Mouse (Mus musculus) kidney, embryonic 15.5 days (tissue): ENCODE data around the gene Eya4. TPM values are rescaled to one million over a fixed set of nuclear protein-coding genes. Genes with fewer than 3 reads are reported as not detected.

Source experiments
- ATAC-seq: fragments of 200-750 bp; cut with Nextera tagmentation; replicated peaks from 2 replicates; pipeline ENCODE4 v1.8.0; 2017; ENCODE audit warnings: moderate TSS enrichment; ENCODE audit not compliant: low FRiP score
- H3K27ac ChIP-seq: fragments of 300-500 bp; sonication (generic); 2 replicates; pipeline ENCODE4 v1.5.1; 2015; ENCODE audit warnings: mild to moderate bottlenecking, inconsistent platforms
- H3K27me3 ChIP-seq: fragments of 300-500 bp; sonication (generic); 2 replicates; pipeline ENCODE4 v1.6.1; 2015; ENCODE audit warnings: inconsistent platforms
- H3K36me3 ChIP-seq: fragments of 300-500 bp; sonication (generic); 2 replicates; pipeline ENCODE4 v1.6.1; 2015; ENCODE audit warnings: inconsistent platforms
- H3K4me1 ChIP-seq: fragments of 300-500 bp; sonication (generic); 2 replicates; pipeline ENCODE4 v1.6.1; 2015; ENCODE audit warnings: inconsistent platforms
- H3K4me2 ChIP-seq: fragments of 300-500 bp; sonication (generic); 2 replicates; pipeline ENCODE4 v1.6.1; 2015; ENCODE audit warnings: moderate library complexity, mild to moderate bottlenecking, inconsistent platforms
- H3K4me3 ChIP-seq: fragments of 300-500 bp; sonication (generic); replicated peaks from 2 replicates; pipeline ENCODE4 v1.5.1; 2015; ENCODE audit warnings: mild to moderate bottlenecking, inconsistent platforms
- H3K9ac ChIP-seq: fragments of 300-500 bp; sonication (generic); 2 replicates; pipeline ENCODE4 v1.6.1; 2015; ENCODE audit warnings: mild to moderate bottlenecking, inconsistent platforms
- H3K9me3 ChIP-seq: fragments of 300-500 bp; sonication (generic); replicated peaks from 2 replicates; pipeline ENCODE4 v1.6.1; 2016; ENCODE audit warnings: inconsistent platforms
- WGBS: fragments of 180-500 bp; shearing (Covaris S2); methylation state at CpG from one replicate; pipeline ENCODE4 v1.1.7; 2015; ENCODE audit warnings: mixed read lengths; 5-methylcytosine and 5-hydroxymethylcytosine counted together
- polyA plus RNA-seq: library from polyadenylated mRNA; unstranded; fragments of >200 nt; fragmentation: Nextera tagmentation; extraction: Ambion mirVana; gene quantifications from 2 replicates; pipeline ENCODE4 v1.2.1, GENCODE M21; 2015

Gene Eya4
- polyA plus RNA-seq, 1 experiment from 2014 or later = 12.2 TPM

GRCm38 (mm10) chr10:23127151-23127550, 223.4 kb downstream of the Eya4 start:
- no peaks in the 10 kb centered on the region for H3K9me3 ChIP-seq
- 91% methylated on average over 1 of the region's 1 CpGs for WGBS
- no peak overlapping the region for H3K4me2 ChIP-seq
- no peak overlapping the region for H3K27ac ChIP-seq
- 0 out of 2 replicates have a peak, but pooled peaks cover 3% of the 10 kb centered on the region for H3K4me1 ChIP-seq
- H3K27me3 ChIP-seq = no peaks in the 10 kb centered on the region
- H3K9ac ChIP-seq = no peak overlapping the region
- peaks cover 1% of the 10 kb centered on the region; the same call in 1 of the 2 replicates for H3K36me3 ChIP-seq
- no peak for ATAC-seq
- H3K4me3 ChIP-seq = no peak overlapping the region

- H3K27me3 ChIP-seq = no peaks in the 10 kb centered on the region
- H3K36me3 ChIP-seq = no peaks in the 10 kb centered on the region
- 82% methylated on average over 5 of the region's 5 CpGs for WGBS
- no peak overlapping the region for H3K27ac ChIP-seq
- H3K4me1 ChIP-seq = 0 out of 2 replicates have a peak, but pooled peaks cover 3% of the 10 kb centered on the region
- H3K4me3 ChIP-seq = no peak overlapping the region
- no peak overlapping the region for H3K4me2 ChIP-seq
- H3K9me3 ChIP-seq = no peaks in the 10 kb centered on the region
- no peak for ATAC-seq
- H3K9ac ChIP-seq = no peak overlapping the region
Measured at GRCm38 (mm10) chr10:23126529-23126928, 224.1 kb downstream of the Eya4 start.

GRCm38 (mm10) chr10:23120437-23120836, 230.1 kb downstream of the Eya4 start:
- Histone ChIP-seq H3K4me3 (no peak overlapping the region), H3K36me3 (no peaks in the 10 kb centered on the region; the same call in 1 of the 2 replicates), H3K4me1 (no peaks in the 10 kb centered on the region), H3K27me3 (no peaks in the 10 kb centered on the region), H3K27ac (no peak overlapping the region), H3K9ac (no peak overlapping the region), H3K9me3 (no peaks in the 10 kb centered on the region), H3K4me2 (no peak overlapping the region)
- ATAC-seq = no peak
- WGBS = 51% methylated on average over 2 of the region's 2 CpGs

GRCm38 (mm10) chr10:23116786-23117410, 233.7 kb downstream of the Eya4 start:
- Histone ChIP-seq H3K9me3 (no peaks in the 10 kb centered on the region), H3K4me1 (no peaks in the 10 kb centered on the region), H3K36me3 (no peaks in the 10 kb centered on the region; the same call in 1 of the 2 replicates), H3K27me3 (no peaks in the 10 kb centered on the region), H3K27ac (no peak overlapping the region), H3K4me3 (no peak overlapping the region), H3K4me2 (no peak overlapping the region), H3K9ac (no peak overlapping the region)
- 40% methylated on average over 10 of the region's 10 CpGs for WGBS
- no peak for ATAC-seq

- Histone ChIP-seq H3K4me3 (no peak overlapping the region), H3K27me3 (no peaks in the 10 kb centered on the region), H3K4me1 (no peaks in the 10 kb centered on the region), H3K9me3 (no peaks in the 10 kb centered on the region), H3K27ac (no peak overlapping the region), H3K9ac (no peak overlapping the region), H3K36me3 (no peaks in the 10 kb centered on the region; the same call in 1 of the 2 replicates), H3K4me2 (no peak overlapping the region)
- ATAC-seq = no peak
- WGBS = 81% methylated on average over 8 of the region's 8 CpGs
Measured at GRCm38 (mm10) chr10:23116063-23116462, 234.5 kb downstream of the Eya4 start.

GRCm38 (mm10) chr10:23115321-23115720, 235.3 kb downstream of the Eya4 start:
- Histone ChIP-seq H3K4me1 (no peaks in the 10 kb centered on the region), H3K9ac (no peak overlapping the region), H3K9me3 (no peaks in the 10 kb centered on the region), H3K4me2 (no peak overlapping the region), H3K27me3 (no peaks in the 10 kb centered on the region), H3K4me3 (no peak overlapping the region), H3K36me3 (no peaks in the 10 kb centered on the region; the same call in 1 of the 2 replicates), H3K27ac (no peak overlapping the region)
- no peak for ATAC-seq
- WGBS = 78% methylated on average over 3 of the region's 3 CpGs

- no peaks in the 10 kb centered on the region for H3K27me3 ChIP-seq
- WGBS = 72% methylated on average over 4 of the region's 4 CpGs
- no peaks in the 10 kb centered on the region for H3K9me3 ChIP-seq
- no peak overlapping the region for H3K9ac ChIP-seq
- H3K4me1 ChIP-seq = no peaks in the 10 kb centered on the region
- no peak overlapping the region for H3K4me2 ChIP-seq
- H3K36me3 ChIP-seq = peaks cover 12% of the 10 kb centered on the region; the same call in 1 of the 2 replicates
- ATAC-seq = no peak
- H3K4me3 ChIP-seq = no peak overlapping the region
- H3K27ac ChIP-seq = no peak overlapping the region
Measured at GRCm38 (mm10) chr10:23108122-23108521, 242.5 kb downstream of the Eya4 start.

- Histone ChIP-seq H3K4me3 (no peak overlapping the region), H3K4me1 (0 out of 2 replicates have a peak, but pooled peaks cover 3% of the 10 kb centered on the region), H3K27ac (no peak overlapping the region), H3K4me2 (no peak overlapping the region), H3K9ac (no peak overlapping the region), H3K36me3 (no peaks in the 10 kb centered on the region), H3K9me3 (no peaks in the 10 kb centered on the region), H3K27me3 (no peaks in the 10 kb centered on the region)
- ATAC-seq = no peak
- 70% methylated on average over 7 of the region's 7 CpGs for WGBS
Measured at GRCm38 (mm10) chr10:23092517-23092916, 258.1 kb downstream of the Eya4 start.

- no peak overlapping the region for H3K4me2 ChIP-seq
- ATAC-seq = no peak
- no peaks in the 10 kb centered on the region for H3K9me3 ChIP-seq
- no peaks in the 10 kb centered on the region for H3K27me3 ChIP-seq
- WGBS = 37% methylated on average over 3 of the region's 3 CpGs
- no peaks in the 10 kb centered on the region for H3K36me3 ChIP-seq
- no peak overlapping the region for H3K9ac ChIP-seq
- H3K4me1 ChIP-seq = 0 out of 2 replicates have a peak, but pooled peaks cover 3% of the 10 kb centered on the region
- H3K27ac ChIP-seq = no peak overlapping the region
- H3K4me3 ChIP-seq = no peak overlapping the region
Measured at GRCm38 (mm10) chr10:23091552-23091951, 259.0 kb downstream of the Eya4 start.

GRCm38 (mm10) chr10:23090323-23090722, 260.3 kb downstream of the Eya4 start:
- no peak overlapping the region for H3K9ac ChIP-seq
- no peak for ATAC-seq
- H3K36me3 ChIP-seq = no peaks in the 10 kb centered on the region
- H3K9me3 ChIP-seq = no peaks in the 10 kb centered on the region
- H3K4me3 ChIP-seq = no peak overlapping the region
- no peaks in the 10 kb centered on the region for H3K27me3 ChIP-seq
- H3K4me1 ChIP-seq = 0 out of 2 replicates have a peak, but pooled peaks cover 3% of the 10 kb centered on the region
- H3K27ac ChIP-seq = no peak overlapping the region
- WGBS = 64% methylated on average over 1 of the region's 1 CpGs
- H3K4me2 ChIP-seq = no peak overlapping the region

GRCm38 (mm10) chr10:23089271-23089670, 261.3 kb downstream of the Eya4 start:
- 86% methylated on average over 6 of the region's 6 CpGs for WGBS
- Histone ChIP-seq H3K27ac (no peak overlapping the region), H3K27me3 (no peaks in the 10 kb centered on the region), H3K9me3 (no peaks in the 10 kb centered on the region), H3K36me3 (no peaks in the 10 kb centered on the region), H3K4me1 (0 out of 2 replicates have a peak, but pooled peaks cover 3% of the 10 kb centered on the region), H3K4me2 (no peak overlapping the region), H3K9ac (no peak overlapping the region), H3K4me3 (no peak overlapping the region)
- no peak for ATAC-seq

- WGBS = 25% methylated on average over 3 of the region's 3 CpGs
- no peak overlapping the region for H3K4me2 ChIP-seq
- no peak overlapping the region for H3K4me3 ChIP-seq
- no peak overlapping the region for H3K27ac ChIP-seq
- no peaks in the 10 kb centered on the region for H3K36me3 ChIP-seq
- H3K4me1 ChIP-seq = 0 out of 2 replicates have a peak, but pooled peaks cover 3% of the 10 kb centered on the region
- H3K9ac ChIP-seq = no peak overlapping the region
- H3K27me3 ChIP-seq = no peaks in the 10 kb centered on the region
- H3K9me3 ChIP-seq = no peaks in the 10 kb centered on the region
- ATAC-seq = no peak
Measured at GRCm38 (mm10) chr10:23088764-23089163, 261.8 kb downstream of the Eya4 start.
